Mouse (Mus musculus): ENCODE measurements around the gene Nfia.

DNA sequence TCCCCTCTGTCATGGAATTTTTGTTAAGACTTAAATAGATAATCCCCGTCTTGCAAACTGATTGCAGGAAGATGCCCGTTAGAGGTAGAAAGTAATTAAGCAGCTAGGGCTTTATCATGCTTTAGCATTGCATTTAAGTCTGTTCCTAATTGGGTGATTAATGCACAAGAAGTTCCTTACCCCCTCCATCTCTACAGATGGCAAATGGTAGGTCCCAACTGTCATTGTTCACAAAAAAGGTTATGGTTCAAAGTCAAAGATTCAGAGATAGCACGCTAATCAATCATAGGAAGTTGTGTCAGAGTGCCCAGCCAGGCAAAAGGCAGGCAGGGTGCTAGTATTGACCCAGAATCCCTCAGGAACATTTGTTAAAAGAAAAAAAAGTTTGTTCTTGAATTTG is 31.3 kb downstream of the Nfia start:
- no peak for TF ChIP-seq POLR2A (IDR thresholded peaks at IDR 0.05; ENCODE audit: borderline replicate concordance, extremely low read depth, low read depth, low read length)
- no peak for TF ChIP-seq CTCF (IDR thresholded peaks at IDR 0.05; ENCODE audit: insufficient read depth, low read length)

All from lung, adult 2 months (tissue).